Mouse (Mus musculus) hindbrain, embryonic 16.5 days (tissue): ENCODE measurements at regions not wholly inside any gene's neighbourhood (a gene's known extent, or its start where the extent isn't known, plus 50 kb on each side); places are given as distances from the start of the nearest gene placed in this dataset.
A peak's percentile ranks its signal among the peaks of the same experiment; 100 is the strongest.

Experiments used
- ATAC-seq: fragments of 200-750 bp; cut with Nextera tagmentation; 2 replicates; pipeline ENCODE4 v1.8.0; 2017; ENCODE audit warnings: moderate TSS enrichment, moderate library complexity
- H3K27ac ChIP-seq: fragments of 300-500 bp; sonication (generic); 2 replicates; pipeline ENCODE4 v1.5.1; 2014; ENCODE audit warnings: low read depth, mild to moderate bottlenecking, control low read depth, low read length, moderate library complexity
- H3K27me3 ChIP-seq: fragments of 300-500 bp; sonication (generic); replicated peaks from 2 replicates; pipeline ENCODE4 v1.6.1; 2014; ENCODE audit warnings: low read length; ENCODE audit not compliant: control insufficient read depth, insufficient read depth
- H3K36me3 ChIP-seq: fragments of 300-500 bp; sonication (generic); 2 replicates; pipeline ENCODE4 v1.6.1; 2014; ENCODE audit warnings: mild to moderate bottlenecking, low read length, moderate library complexity, mixed read lengths; ENCODE audit not compliant: control insufficient read depth, insufficient read depth
- H3K4me1 ChIP-seq: fragments of 300-500 bp; sonication (generic); 2 replicates; pipeline ENCODE4 v1.6.1; 2014; ENCODE audit warnings: low read depth, low read length; ENCODE audit not compliant: control insufficient read depth, insufficient read depth
- H3K4me2 ChIP-seq: fragments of 300-500 bp; sonication (generic); 2 replicates; pipeline ENCODE4 v1.6.1; 2014; ENCODE audit warnings: mild to moderate bottlenecking, low read length, control low read depth, moderate library complexity
- H3K4me3 ChIP-seq: fragments of 300-500 bp; sonication (generic); 2 replicates; pipeline ENCODE4 v1.5.1; 2014; ENCODE audit warnings: mild to moderate bottlenecking, low read length, control low read depth, moderate library complexity
- H3K9ac ChIP-seq: fragments of 300-500 bp; sonication (generic); 2 replicates; pipeline ENCODE4 v1.6.1; 2014; ENCODE audit warnings: low read depth, mild to moderate bottlenecking, control low read depth, low read length, moderate library complexity
- H3K9me3 ChIP-seq: fragments of 300-500 bp; sonication (generic); 2 replicates; pipeline ENCODE4 v1.6.1; 2014; ENCODE audit warnings: mild to moderate bottlenecking, low read length, moderate library complexity; ENCODE audit not compliant: control insufficient read depth
- WGBS: fragments of 180-500 bp; shearing (Covaris S2); extraction: QIAGEN DNeasy Blood & Tissue Kit; methylation state at CpG from one replicate; pipeline ENCODE4 v1.1.7; 2014; 5-methylcytosine and 5-hydroxymethylcytosine counted together

DNA sequence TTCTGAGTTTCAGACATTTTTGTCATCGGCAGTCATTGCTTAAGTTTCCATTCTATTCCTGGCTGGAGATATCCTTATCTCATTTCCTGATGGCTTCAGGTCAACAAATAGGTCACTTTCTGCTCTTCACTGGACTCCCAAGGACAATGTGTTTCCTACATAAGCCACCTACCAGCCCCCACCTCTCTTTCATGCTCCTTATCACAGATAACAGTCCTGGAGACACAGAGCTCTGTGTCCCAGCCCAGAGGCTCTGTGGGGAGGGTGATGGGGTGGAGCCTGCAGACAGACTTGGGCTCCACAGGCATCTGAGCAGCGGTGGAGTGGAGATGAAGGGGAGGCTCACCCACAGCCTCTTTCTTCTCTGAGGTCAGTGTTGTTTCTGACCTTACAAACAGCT, 148.8 kb upstream of the Gadl1 start:
- Histone ChIP-seq H3K9me3 (no peaks in the 10 kb centered on the region), H3K9ac (no peak overlapping the region), H3K27me3 (no peaks in the 10 kb centered on the region), H3K36me3 (no peaks in the 10 kb centered on the region), H3K27ac (no peak overlapping the region), H3K4me1 (no peaks in the 10 kb centered on the region; the same call in 1 of the 2 replicates), H3K4me2 (no peak overlapping the region), H3K4me3 (no peak overlapping the region)
- 55% methylated on average over 2 of the region's 2 CpGs for WGBS
- ATAC-seq = no peak

DNA sequence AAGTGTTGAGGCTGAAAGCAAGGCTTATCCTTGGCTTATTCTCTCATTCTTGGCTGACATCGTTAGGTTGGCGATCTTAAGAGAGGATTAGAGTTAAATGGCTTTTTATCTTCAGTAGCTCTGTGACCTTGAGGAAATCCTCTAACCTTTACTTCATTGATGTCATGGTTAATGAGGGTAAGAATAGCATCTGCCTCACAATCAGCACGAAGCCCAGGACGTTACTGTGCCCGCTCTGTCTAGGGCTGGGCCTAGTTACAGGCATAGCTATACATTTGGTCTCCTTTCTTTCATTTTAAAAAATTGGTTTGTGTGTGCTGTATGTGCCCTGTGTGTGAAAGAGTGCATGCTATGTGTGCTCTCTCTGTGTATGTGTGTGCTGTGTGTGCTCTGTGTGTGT, 145.1 kb upstream of the Gadl1 start:
- H3K4me2 ChIP-seq = no peak overlapping the region
- H3K27ac ChIP-seq = no peak overlapping the region
- no peak for ATAC-seq
- no peaks in the 10 kb centered on the region for H3K36me3 ChIP-seq
- H3K4me1 ChIP-seq = no peaks in the 10 kb centered on the region; the same call in 1 of the 2 replicates
- no peak overlapping the region for H3K9ac ChIP-seq
- no peaks in the 10 kb centered on the region for H3K27me3 ChIP-seq
- WGBS = 63% methylated on average over 5 of the region's 5 CpGs
- no peak overlapping the region for H3K4me3 ChIP-seq
- 0 out of 2 replicates have a peak, but pooled peaks cover 2% of the 10 kb centered on the region for H3K9me3 ChIP-seq

- no peak for ATAC-seq
These were observed 142.8 kb upstream of the Gadl1 start for GRCm38 (mm10) chr9:115766471-115766870.

DNA sequence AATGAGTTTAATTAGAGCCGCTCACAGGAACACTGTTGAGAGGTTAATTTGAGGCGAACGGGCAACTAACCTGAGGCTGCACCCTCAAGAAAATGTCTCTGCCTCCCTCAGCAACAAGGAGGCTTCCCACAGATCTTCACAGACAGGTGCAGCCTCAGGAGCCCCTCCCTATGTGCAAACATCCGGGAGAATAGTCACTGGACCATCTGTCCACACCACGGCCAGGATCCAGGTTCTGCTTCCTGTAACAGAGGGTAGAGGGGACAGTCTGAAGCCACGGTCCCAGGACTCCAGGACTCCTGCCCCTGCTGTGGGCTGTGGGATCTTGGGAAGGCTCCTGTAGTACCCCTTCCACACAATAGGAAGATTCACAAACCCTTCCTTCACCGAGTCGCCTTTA, 134.1 kb upstream of the Gadl1 start:
- Histone ChIP-seq H3K36me3 (no peaks in the 10 kb centered on the region), H3K9ac (0 out of 2 replicates have a peak overlapping the region, but pooled peaks have one; percentile 22), H3K9me3 (no peaks in the 10 kb centered on the region), H3K27ac (no peak overlapping the region; the same call in 1 of the 2 replicates), H3K4me3 (no peak overlapping the region), H3K4me2 (peak overlapping the region; percentile 17; the same call in 1 of the 2 replicates), H3K4me1 (peaks cover 5% of the 10 kb centered on the region), H3K27me3 (no peaks in the 10 kb centered on the region)
- 61% methylated on average over 8 of the region's 8 CpGs for WGBS
- no peak for ATAC-seq

More at GRCm38 (mm10) chr9:115766471-115766870, 142.8 kb upstream of the Gadl1 start:
- Histone ChIP-seq H3K4me2 (no peak overlapping the region), H3K36me3 (no peaks in the 10 kb centered on the region), H3K27ac (no peak overlapping the region), H3K4me3 (no peak overlapping the region), H3K27me3 (no peaks in the 10 kb centered on the region), H3K4me1 (no peaks in the 10 kb centered on the region), H3K9ac (no peak overlapping the region), H3K9me3 (0 out of 2 replicates have a peak, but pooled peaks cover 2% of the 10 kb centered on the region)
- 74% methylated on average over 6 of the region's 6 CpGs for WGBS

DNA sequence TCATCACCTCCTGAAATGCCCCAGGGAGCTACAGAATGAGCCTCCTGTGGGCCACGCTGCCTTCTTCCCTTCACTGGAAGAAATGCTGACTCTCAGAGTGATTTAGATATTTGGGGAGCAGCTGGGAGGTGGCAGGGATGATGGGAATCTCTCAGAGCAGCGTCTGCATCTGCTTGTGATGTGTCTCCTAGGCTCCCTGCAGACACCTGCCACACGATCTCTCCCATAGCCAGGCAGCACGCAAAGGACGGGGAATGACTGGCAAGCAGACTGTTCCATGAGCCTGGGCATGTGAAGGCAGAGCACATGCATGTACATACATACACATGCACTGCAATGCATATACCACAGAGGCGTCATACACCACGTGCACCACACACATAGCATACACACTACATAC, 133.4 kb upstream of the Gadl1 start:
- Histone ChIP-seq H3K36me3 (no peaks in the 10 kb centered on the region), H3K4me2 (no peak overlapping the region), H3K9ac (peak overlapping the region; percentile 35; the same call in 1 of the 2 replicates), H3K4me1 (peaks cover 5% of the 10 kb centered on the region), H3K27me3 (no peaks in the 10 kb centered on the region), H3K27ac (0 out of 2 replicates have a peak overlapping the region, but pooled peaks have one; percentile 34), H3K9me3 (no peaks in the 10 kb centered on the region), H3K4me3 (no peak overlapping the region)
- ATAC-seq = no peak; the same call in 1 of the 2 replicates
- WGBS = 59% methylated on average over 7 of the region's 7 CpGs

DNA sequence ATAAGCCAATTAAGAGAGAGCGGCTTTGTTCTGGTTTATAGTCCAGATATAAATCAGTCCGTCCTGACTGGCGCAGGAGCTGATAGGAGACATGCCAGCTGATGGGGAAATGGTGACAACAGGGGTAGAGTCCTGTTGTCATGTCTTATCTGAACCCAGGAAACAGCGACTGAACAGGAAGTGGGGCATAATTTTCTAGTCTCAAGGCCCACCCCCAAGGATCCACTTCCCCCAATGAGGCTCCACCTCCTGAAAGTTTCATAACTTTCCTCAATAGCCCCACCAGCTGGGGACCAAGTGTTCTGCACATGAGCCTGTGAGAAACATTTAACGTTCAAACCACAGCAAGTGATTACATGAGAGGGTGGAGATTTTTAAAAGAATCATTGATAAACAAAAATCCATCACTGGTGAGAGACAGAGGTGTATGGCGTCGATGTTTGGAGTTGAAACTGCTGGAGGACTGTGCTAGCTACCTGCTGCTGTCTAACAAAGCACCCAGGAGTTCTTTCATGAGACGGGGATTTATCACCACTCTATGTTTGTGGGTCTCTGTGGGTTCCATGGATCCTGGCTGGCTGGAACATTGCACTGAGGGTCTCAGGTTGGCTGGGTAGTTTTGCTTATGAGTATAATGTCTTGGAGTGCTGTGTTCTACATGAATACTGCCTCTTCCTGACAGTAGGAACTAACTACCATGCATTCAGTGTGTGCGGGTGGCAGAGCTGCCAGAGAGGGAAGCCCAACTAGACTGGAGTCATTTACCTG, 132.0 kb upstream of the Gadl1 start:
- no peaks in the 10 kb centered on the region for H3K9me3 ChIP-seq
- ATAC-seq = no peak
- WGBS = 87% methylated on average over 9 of the region's 9 CpGs

GRCm38 (mm10) chr9:115778862-115779261, 130.4 kb upstream of the Gadl1 start:
- 67% methylated on average over 5 of the region's 5 CpGs for WGBS
- Histone ChIP-seq H3K4me1 (peaks cover 5% of the 10 kb centered on the region), H3K27me3 (no peaks in the 10 kb centered on the region), H3K9ac (no peak overlapping the region), H3K4me3 (no peak overlapping the region), H3K27ac (no peak overlapping the region), H3K4me2 (no peak overlapping the region), H3K9me3 (no peaks in the 10 kb centered on the region), H3K36me3 (no peaks in the 10 kb centered on the region)
- no peak for ATAC-seq

More for the DNA sequence above, 132.0 kb upstream of the Gadl1 start:
- no peak overlapping the region for H3K9ac ChIP-seq
- no peak overlapping the region for H3K27ac ChIP-seq
- H3K4me1 ChIP-seq = peaks cover 5% of the 10 kb centered on the region
- no peaks in the 10 kb centered on the region for H3K27me3 ChIP-seq
- H3K4me3 ChIP-seq = no peak overlapping the region
- H3K36me3 ChIP-seq = no peaks in the 10 kb centered on the region
- no peak overlapping the region for H3K4me2 ChIP-seq

- H3K4me3 ChIP-seq = no peak overlapping the region
- WGBS = 73% methylated on average over 3 of the region's 3 CpGs
- no peak for ATAC-seq
- no peaks in the 10 kb centered on the region for H3K4me1 ChIP-seq
- no peaks in the 10 kb centered on the region for H3K27me3 ChIP-seq
- no peaks in the 10 kb centered on the region for H3K36me3 ChIP-seq
- H3K9ac ChIP-seq = no peak overlapping the region
- H3K9me3 ChIP-seq = no peaks in the 10 kb centered on the region
- no peak overlapping the region for H3K27ac ChIP-seq
- H3K4me2 ChIP-seq = no peak overlapping the region
These were observed 109.9 kb upstream of the Gadl1 start for GRCm38 (mm10) chr9:115799330-115799729.

- H3K9me3 ChIP-seq = no peaks in the 10 kb centered on the region
- 32% methylated on average over 6 of the region's 6 CpGs for WGBS
- 0 out of 2 replicates have a peak, but pooled peaks have one; percentile 52 for ATAC-seq
- no peaks in the 10 kb centered on the region for H3K36me3 ChIP-seq
- no peak overlapping the region for H3K4me2 ChIP-seq
- H3K4me3 ChIP-seq = no peak overlapping the region
- H3K4me1 ChIP-seq = no peaks in the 10 kb centered on the region
- H3K27me3 ChIP-seq = no peaks in the 10 kb centered on the region
- H3K27ac ChIP-seq = no peak overlapping the region
- H3K9ac ChIP-seq = no peak overlapping the region
These were observed 108.6 kb upstream of the Gadl1 start for GRCm38 (mm10) chr9:115800624-115801023.
